In genomic region chr2:7040940-7041339, GRCm38 (mm10) we compare ENCODE assay signal across 24 mouse cellular contexts.
A peak's percentile ranks its signal among the peaks of the same experiment; 100 is the strongest.
DNase-seq lines count a peak whose midpoint lies in the region; ATAC-seq and TF ChIP-seq lines count a peak whose summit lies in the region.
"Had no signal": no experiment of that assay in that cellular context is flagged by ENCODE, and none has a peak within 500 bp of the region (broad histone marks: within the 10 kb centered on the region; RNA-seq: fewer than 3 reads in every experiment).

No protein-coding gene starts in this region.

- H3K9ac ChIP-seq in CH12.LX (ENCODE audit: insufficient read depth, low read depth): no peak overlapping the region

- no peak overlapping the region for H3K4me2 ChIP-seq in CH12.LX (ENCODE audit: insufficient read depth, low read depth, poor library complexity, severe bottlenecking)
- H3K4me2 ChIP-seq in myocyte (ENCODE audit: low read depth): no peak overlapping the region

- H3K9me3 ChIP-seq in CH12.LX (replicated peaks; ENCODE audit: low read length): no peaks in the 10 kb centered on the region
- H3K9me3 ChIP-seq: G1E had no signal

- H3K79me2 ChIP-seq in C2C12 (ENCODE audit: control insufficient read depth, insufficient read depth) (no peaks in the 10 kb centered on the region), CH12.LX (replicated peaks; ENCODE audit: control insufficient read depth, extremely low read depth, insufficient read depth, poor library complexity, severe bottlenecking) (no peaks in the 10 kb centered on the region), myocyte (ENCODE audit: control insufficient read depth, insufficient read depth) (no peaks in the 10 kb centered on the region)

- no peak; the same call in 1 of the 2 replicates for TF ChIP-seq RAD21 in CH12.LX (IDR thresholded peaks at IDR 0.05; ENCODE audit: low read depth, low read length)

- in situ Hi-C loops in CH12.LX (cut with MboI; ENCODE audit: low pct_ligation_motif_present, low pct_unique_long_range_greater_than_20kb, low sequenced_read_pairs): no loop called here

- ATAC-seq in inflammation-experienced regulatory T-cells, adult 6 months: no peak
- ATAC-seq: activated CD4-positive, CD25-positive, alpha-beta regulatory T cell, adult 4 months; CD4-positive, CD25-positive, alpha-beta regulatory T cell, adult 4 months; Patski had no signal

- DNase-seq in A20 (ENCODE audit: low read depth, low spot score) (peak; percentile 87), CH12.LX (ENCODE audit: extremely low read depth) (peak; percentile 82)
- no peak for DNase-seq in urinary bladder, postnatal 36 days (ENCODE audit: low spot score in 2 of 2)
- no peak for DNase-seq in urinary bladder, adult 18-20 months (ENCODE audit: low spot score in 2 of 2)
- DNase-seq in kidney, adult 18-20 months: no peak
- DNase-seq: adrenal gland, adult 2 months; adrenal gland, adult 8-10 months; adrenal gland, postnatal 10 days; adrenal gland, postnatal 14 days; adrenal gland, postnatal 25 days; adrenal gland, postnatal 36 days; B cell, adult 2 months; cerebellum, adult 11 months; cerebellum, adult 11-12 months; cerebellum, adult 18-20 months; cerebellum, adult 2 months; cerebellum, adult 8-10 months had no signal

- TF ChIP-seq POLR2A in CH12.LX (IDR thresholded peaks at IDR 0.05; ENCODE audit: low read depth, low read length) (no peak), myocyte (IDR thresholded peaks at IDR 0.05; ENCODE audit: insufficient read length, low read depth) (no peak)

- no peak for TF ChIP-seq CTCF in C2C12 (IDR thresholded peaks at IDR 0.05; ENCODE audit: control insufficient read depth, insufficient read depth, insufficient read length)
- TF ChIP-seq CTCF in CH12.LX (conservative IDR thresholded peaks at IDR 0.05 in 1 of 2, IDR thresholded peaks at IDR 0.05 in 1 of 2; ENCODE audit: low read depth in 2 of 2, low read length in 2 of 2): no peak

- TF ChIP-seq EP300 in CH12.LX (IDR thresholded peaks at IDR 0.05; ENCODE audit: low read length): peak; percentile 98

- H3K36me3 ChIP-seq in C2C12 (ENCODE audit: control insufficient read depth, insufficient read depth) (no peaks in the 10 kb centered on the region), CH12.LX (replicated peaks in 1 of 2; ENCODE audit: control insufficient read depth in 1 of 2, insufficient read depth in 1 of 2, low read length in 1 of 2) (no peaks in the 10 kb centered on the region), myocyte (ENCODE audit: control insufficient read depth, insufficient read depth) (no peaks in the 10 kb centered on the region)
- H3K36me3 ChIP-seq: G1E had no signal

- H3K4me1 ChIP-seq in CH12.LX (ENCODE audit: control insufficient read depth in 1 of 2, insufficient read depth in 2 of 2): peaks cover 4 to 36% of the 10 kb centered on the region in 2 experiments

- dilution Hi-C loops in CH12.LX (cut with MboI; ENCODE audit: extremely low pct_ligation_motif_present, extremely low pct_unique_long_range_greater_than_20kb, low sequenced_read_pairs): no loop called here

- H3K27me3 ChIP-seq in C2C12 (ENCODE audit: control insufficient read depth, insufficient read depth, insufficient read length) (no peaks in the 10 kb centered on the region), CH12.LX (replicated peaks) (no peaks in the 10 kb centered on the region), myocyte (ENCODE audit: control insufficient read depth, insufficient read depth, insufficient read length) (no peaks in the 10 kb centered on the region)
- H3K27me3 ChIP-seq: Patski had no signal

- H3K4me3 ChIP-seq in C2C12 (ENCODE audit: insufficient read depth, poor library complexity, severe bottlenecking) (no peak overlapping the region), CH12.LX (replicated peaks in 1 of 3; ENCODE audit: low read depth in 2 of 3, low read length in 2 of 3, poor library complexity in 1 of 3) (no peak overlapping the region), myocyte (no peak overlapping the region)

- no peaks in the 10 kb centered on the region for H3K79me3 ChIP-seq in C2C12 (ENCODE audit: low read depth)

- H3K27ac ChIP-seq in CH12.LX (ENCODE audit: insufficient read depth, low read depth): no peak overlapping the region

- no peak overlapping the region for H3ac ChIP-seq in C2C12 (ENCODE audit: control insufficient read depth, insufficient read length, low read depth)
- no peak overlapping the region for H3ac ChIP-seq in myocyte (ENCODE audit: control insufficient read depth, insufficient read length)

TF ChIP-seq in C2C12, 6 proteins besides CTCF, POLR2A, EP300 and RAD21:
- TF ChIP-seq MYOG (IDR thresholded peaks at IDR 0.05; ENCODE audit: control insufficient read depth, extremely low read depth, insufficient read length) (no peak), MAX (IDR thresholded peaks at IDR 0.05) (no peak), CEBPB (IDR thresholded peaks at IDR 0.05; ENCODE audit: low read depth) (no peak), USF1 (IDR thresholded peaks at IDR 0.05; ENCODE audit: low read depth) (no peak), FOSL1 (IDR thresholded peaks at IDR 0.05; ENCODE audit: insufficient read depth, low read length, poor library complexity, severe bottlenecking) (no peak), MYOD1 (IDR thresholded peaks at IDR 0.05; ENCODE audit: control insufficient read depth, insufficient read length, low read depth) (peak; percentile 26)
TF ChIP-seq in C2C12: peak in this region for 1.

TF ChIP-seq in CH12.LX, 34 proteins besides CTCF, POLR2A, EP300 and RAD21 (continues in another document):
- TF ChIP-seq MEF2A (IDR thresholded peaks at IDR 0.05; ENCODE audit: borderline replicate concordance, low read depth, low read length) (peak; percentile 65; the same call in 1 of the 2 replicates), NELFE (IDR thresholded peaks at IDR 0.05; ENCODE audit: low read depth, low read length) (no peak), TCF12 (IDR thresholded peaks at IDR 0.05; ENCODE audit: low read depth, low read length) (peak; percentile 85), CHD1 (IDR thresholded peaks at IDR 0.05; ENCODE audit: low read depth, low read length) (no peak), MYC (IDR thresholded peaks at IDR 0.05; ENCODE audit: low read depth, low read length) (peak; percentile 64), TBP (conservative IDR thresholded peaks at IDR 0.05; ENCODE audit: low read depth, low read length) (no peak), JUN (IDR thresholded peaks at IDR 0.05; ENCODE audit: insufficient read depth, low read depth, low read length) (peak; percentile 79), BHLHE40 (IDR thresholded peaks at IDR 0.05; ENCODE audit: low read depth, low read length) (peak; percentile 68), RCOR1 (conservative IDR thresholded peaks at IDR 0.05; ENCODE audit: low read depth, low read length) (peak; percentile 97), CHD2 (IDR thresholded peaks at IDR 0.05; ENCODE audit: low read length) (peak; percentile 63), E2F4 (IDR thresholded peaks at IDR 0.05; ENCODE audit: insufficient replicate concordance, low read depth, low read length) (no peak), ETS1 (conservative IDR thresholded peaks at IDR 0.05; ENCODE audit: low read depth, low read length) (peak; percentile 35; the same call in 1 of the 2 replicates), SIN3A (IDR thresholded peaks at IDR 0.05; ENCODE audit: low read length) (no peak), KAT2A (IDR thresholded peaks at IDR 0.05; ENCODE audit: insufficient replicate concordance, low read length) (no peak), MAZ (IDR thresholded peaks at IDR 0.05; ENCODE audit: low read depth, low read length) (0 out of 2 replicates have a peak, but pooled peaks have one; percentile 50), MAFK (IDR thresholded peaks at IDR 0.05; ENCODE audit: insufficient replicate concordance, low read length) (peak; percentile 72; the same call in 1 of the 2 replicates), IRF4 (IDR thresholded peaks at IDR 0.05; ENCODE audit: low read depth, low read length) (peak; percentile 96), MAX (IDR thresholded peaks at IDR 0.05; ENCODE audit: low read length) (peak; percentile 49; the same call in 1 of the 2 replicates), JUND (conservative IDR thresholded peaks at IDR 0.05; ENCODE audit: low read depth, low read length) (peak; percentile 98)

TF ChIP-seq in myocyte, 11 proteins besides CTCF, POLR2A, EP300 and RAD21:
- TF ChIP-seq SRF (IDR thresholded peaks at IDR 0.05; ENCODE audit: control insufficient read depth, insufficient read length, low read depth) (no peak), TCF3 (IDR thresholded peaks at IDR 0.05; ENCODE audit: insufficient read length, low read depth) (no peak), MYOD1 (IDR thresholded peaks at IDR 0.05; ENCODE audit: control insufficient read depth in 1 of 3, insufficient read length in 2 of 3, low read depth in 2 of 3) (peak in 2 of 3 experiments; percentile 75 to 78), CEBPB (IDR thresholded peaks at IDR 0.05; ENCODE audit: insufficient read depth, poor library complexity, severe bottlenecking) (no peak)

Comparison
In these comparisons a context has a peak if more than half of its experiments do, and no peak if none do; other contexts are left out.
1. DNase-seq: peak in A20 (single experiment) and CH12.LX (single experiment); none in urinary bladder, postnatal 36 days (0 of 2), urinary bladder, adult 18-20 months (0 of 2) and kidney, adult 18-20 months (single experiment).